Mouse (Mus musculus) hindbrain, embryonic 14.5 days (tissue): Measurements from ENCODE around the gene AC134908.4. TPM values are rescaled to one million over a fixed set of nuclear protein-coding genes. Genes with fewer than 3 reads are reported as not detected.
A peak's percentile ranks its signal among the peaks of the same experiment; 100 is the strongest.

Experiments
- ATAC-seq: fragments of 200-750 bp; cut with Nextera tagmentation; 2 replicates; pipeline ENCODE4 v1.8.0; 2017; ENCODE audit warnings: moderate number of reproducible peaks, mild to moderate bottlenecking, moderate TSS enrichment, moderate library complexity; ENCODE audit not compliant: low FRiP score
- DNase-seq: peaks from one replicate; pipeline ENCODE4 v3.0.0-alpha.2; 2015; ENCODE audit warnings: low spot score
- H3K27ac ChIP-seq: fragments of 300-500 bp; sonication (generic); 2 replicates; pipeline ENCODE4 v1.5.1; 2014; ENCODE audit warnings: mild to moderate bottlenecking, moderate library complexity
- H3K27me3 ChIP-seq: fragments of 300-500 bp; sonication (generic); 2 replicates; pipeline ENCODE4 v1.6.1; 2014; ENCODE audit warnings: mild to moderate bottlenecking, low read length, mixed read lengths; ENCODE audit not compliant: control insufficient read depth, insufficient read depth
- H3K36me3 ChIP-seq: fragments of 300-500 bp; sonication (generic); replicated peaks from 2 replicates; pipeline ENCODE4 v1.6.1; 2014; ENCODE audit not compliant: control insufficient read depth, insufficient read depth
- H3K4me1 ChIP-seq: fragments of 300-500 bp; sonication (generic); replicated peaks from 2 replicates; pipeline ENCODE4 v1.6.1; 2014; ENCODE audit warnings: antibody characterized with exemption, low read length, mixed read lengths; ENCODE audit not compliant: control insufficient read depth, insufficient read depth
- H3K4me2 ChIP-seq: fragments of 300-500 bp; sonication (generic); replicated peaks from 2 replicates; pipeline ENCODE4 v1.6.1; 2014; ENCODE audit warnings: mild to moderate bottlenecking, moderate library complexity
- H3K4me3 ChIP-seq: fragments of 300-500 bp; sonication (generic); replicated peaks from 2 replicates; pipeline ENCODE4 v1.5.1; 2014; ENCODE audit warnings: mild to moderate bottlenecking, low read length
- H3K9ac ChIP-seq: fragments of 300-500 bp; sonication (generic); 2 replicates; pipeline ENCODE4 v1.6.1; 2014
- H3K9me3 ChIP-seq: fragments of 300-500 bp; sonication (generic); 2 replicates; pipeline ENCODE4 v1.6.1; 2016; ENCODE audit warnings: low read length; ENCODE audit not compliant: control insufficient read depth
- WGBS: fragments of 180-500 bp; shearing (Covaris S2); extraction: QIAGEN DNeasy Blood & Tissue Kit; methylation state at CpG from one replicate; pipeline ENCODE4 v1.1.7; 2014; 5-methylcytosine and 5-hydroxymethylcytosine counted together
- polyA plus RNA-seq: library from polyadenylated mRNA; unstranded; fragments of >200 nt; fragmentation: Nextera tagmentation; extraction: Ambion mirVana; gene quantifications from 2 replicates; pipeline ENCODE4 v1.2.1, GENCODE M21; 2014

AC134908.4 gene
- polyA plus RNA-seq: not detected in 2 replicates

- ATAC-seq (no peak; the same call in 1 of the 2 replicates), DNase-seq (no peak)
- no peaks in the 10 kb centered on the region for H3K27me3 ChIP-seq
- H3K9me3 ChIP-seq: no peaks in the 10 kb centered on the region
- peak within 1 kb of the TSS; percentile 47 for H3K9ac ChIP-seq
- H3K27ac ChIP-seq: peak within 1 kb of the TSS; percentile 62
- H3K4me3 ChIP-seq: peak within 1 kb of the TSS; percentile 49
- no peaks in the 10 kb centered on the region for H3K36me3 ChIP-seq
- peak within 1 kb of the TSS; percentile 70 for H3K4me2 ChIP-seq
- 5% methylated on average over 6 of the region's 6 CpGs for WGBS
- H3K4me1 ChIP-seq: peaks cover 26% of the 10 kb centered on the region
These were observed at the start of gene AC134908.4 for GRCm38 (mm10) chr17:25795609-25796092. AC134908.4 (minus strand) TSS chr17:25795659.

GRCm38 (mm10) chr17:25844396-25844901 lies 49.0 kb upstream of the AC134908.4 start, which contains the start of gene Rhot2:
Rhot2 (minus strand) TSS chr17:25844851.
- H3K4me3 ChIP-seq: peak within 1 kb of the TSS; percentile 82
- H3K27me3 ChIP-seq: no peaks in the 10 kb centered on the region
- ATAC-seq (peak; percentile 94), DNase-seq (peak; percentile 89)
- H3K9ac ChIP-seq: peak within 1 kb of the TSS; percentile 86
- under 1% methylated on average over 20 of the region's 21 CpGs for WGBS
- peak within 1 kb of the TSS; percentile 95 for H3K4me2 ChIP-seq
- peaks cover 9% of the 10 kb centered on the region; the same call in 1 of the 2 replicates for H3K4me1 ChIP-seq
- peak within 1 kb of the TSS; percentile 66 for H3K27ac ChIP-seq
- H3K36me3 ChIP-seq: peaks cover 54% of the 10 kb centered on the region
- no peaks in the 10 kb centered on the region for H3K9me3 ChIP-seq

- no peaks in the 10 kb centered on the region for H3K27me3 ChIP-seq
- peaks cover 54% of the 10 kb centered on the region for H3K36me3 ChIP-seq
- peak overlapping the region; percentile 95 for H3K4me2 ChIP-seq
- H3K4me3 ChIP-seq: peak overlapping the region; percentile 82
- peak overlapping the region; percentile 86 for H3K9ac ChIP-seq
- H3K4me1 ChIP-seq: peaks cover 9% of the 10 kb centered on the region; the same call in 1 of the 2 replicates
- WGBS: 4% methylated on average over 37 of the region's 38 CpGs
- DNase-seq (no peak), ATAC-seq (peak; percentile 42)
- no peaks in the 10 kb centered on the region for H3K9me3 ChIP-seq
- H3K27ac ChIP-seq: peak overlapping the region; percentile 66
These were observed 48.4 kb upstream of the AC134908.4 start for GRCm38 (mm10) chr17:25843636-25844395.

- peaks cover 10% of the 10 kb centered on the region; the same call in 1 of the 2 replicates for H3K4me1 ChIP-seq
- WGBS: 94% methylated on average over 4 of the region's 4 CpGs
- DNase-seq (no peak), ATAC-seq (no peak)
- peaks cover 57% of the 10 kb centered on the region for H3K36me3 ChIP-seq
- peak overlapping the region; percentile 82 for H3K4me3 ChIP-seq
- H3K27me3 ChIP-seq: no peaks in the 10 kb centered on the region
- 0 out of 2 replicates have a peak overlapping the region, but pooled peaks have one; percentile 20 for H3K9ac ChIP-seq
- peak overlapping the region; percentile 95 for H3K4me2 ChIP-seq
- no peak overlapping the region for H3K27ac ChIP-seq
- H3K9me3 ChIP-seq: no peaks in the 10 kb centered on the region
These were observed 47.7 kb upstream of the AC134908.4 start for GRCm38 (mm10) chr17:25843122-25843521.

GRCm38 (mm10) chr17:25842509-25842908 lies 47.0 kb upstream of the AC134908.4 start:
- Histone ChIP-seq H3K27me3 (no peaks in the 10 kb centered on the region), H3K36me3 (peaks cover 56% of the 10 kb centered on the region), H3K27ac (no peak overlapping the region), H3K4me2 (no peak overlapping the region), H3K9me3 (no peaks in the 10 kb centered on the region), H3K9ac (no peak overlapping the region), H3K4me3 (no peak overlapping the region), H3K4me1 (peaks cover 16% of the 10 kb centered on the region)
- ATAC-seq: no peak
- WGBS: 85% methylated on average over 3 of the region's 3 CpGs
- no peak for DNase-seq

GRCm38 (mm10) chr17:25841117-25841880 lies 45.8 kb upstream of the AC134908.4 start, which contains the start of gene Gm20683:
Gm20683 (minus strand) TSS chr17:25841763.
- ATAC-seq (no peak), DNase-seq (no peak)
- no peaks in the 10 kb centered on the region for H3K27me3 ChIP-seq
- H3K27ac ChIP-seq: no peak within 1 kb of the TSS
- H3K4me1 ChIP-seq: peaks cover 28% of the 10 kb centered on the region
- H3K9ac ChIP-seq: no peak within 1 kb of the TSS
- no peak within 1 kb of the TSS for H3K4me2 ChIP-seq
- H3K36me3 ChIP-seq: peaks cover 53% of the 10 kb centered on the region
- no peak within 1 kb of the TSS for H3K4me3 ChIP-seq
- H3K9me3 ChIP-seq: no peaks in the 10 kb centered on the region
- 97% methylated on average over 22 of the region's 22 CpGs for WGBS

GRCm38 (mm10) chr17:25840519-25840918 lies 45.1 kb upstream of the AC134908.4 start:
- ATAC-seq: no peak
- no peak overlapping the region for H3K9ac ChIP-seq
- H3K36me3 ChIP-seq: peaks cover 51% of the 10 kb centered on the region
- H3K4me1 ChIP-seq: peaks cover 36% of the 10 kb centered on the region
- H3K27me3 ChIP-seq: no peaks in the 10 kb centered on the region
- H3K9me3 ChIP-seq: no peaks in the 10 kb centered on the region
- DNase-seq: no peak
- H3K4me2 ChIP-seq: no peak overlapping the region
- 94% methylated on average over 6 of the region's 6 CpGs for WGBS
- H3K4me3 ChIP-seq: no peak overlapping the region
- H3K27ac ChIP-seq: no peak overlapping the region

GRCm38 (mm10) chr17:25839455-25840235 lies 44.2 kb upstream of the AC134908.4 start:
- WGBS: 87% methylated on average over 14 of the region's 14 CpGs
- no peak for DNase-seq
- Histone ChIP-seq H3K9me3 (no peaks in the 10 kb centered on the region), H3K4me1 (peaks cover 45% of the 10 kb centered on the region), H3K4me3 (no peak overlapping the region), H3K27ac (no peak overlapping the region), H3K36me3 (peaks cover 50% of the 10 kb centered on the region), H3K9ac (no peak overlapping the region), H3K4me2 (no peak overlapping the region), H3K27me3 (no peaks in the 10 kb centered on the region)
- ATAC-seq: no peak
